Mouse (Mus musculus) stomach, embryonic 16.5 days (tissue): ENCODE measurements at regions not wholly inside any gene's neighbourhood (a gene's known extent, or its start where the extent isn't known, plus 50 kb on each side); places are given as distances from the start of the nearest gene placed in this dataset.
"Not testable (repeated sequence)": the region's sequence is repeated elsewhere in the genome, so short reads cannot be mapped to it uniquely, and the experiment has no call there.

ENCODE experiments used
- ATAC-seq: fragments of 200-750 bp; cut with Nextera tagmentation; 2 replicates; pipeline ENCODE4 v1.8.0; 2017; ENCODE audit warnings: moderate number of reproducible peaks, moderate TSS enrichment; ENCODE audit not compliant: insufficient read depth, low FRiP score
- H3K27ac ChIP-seq: fragments of 300-500 bp; sonication (generic); 2 replicates; pipeline ENCODE4 v1.5.1; 2014; ENCODE audit warnings: low read length
- H3K27me3 ChIP-seq: fragments of 300-500 bp; sonication (generic); 2 replicates; pipeline ENCODE4 v1.6.1; 2014; ENCODE audit warnings: low read length, control low read depth, mixed read lengths; ENCODE audit not compliant: control insufficient read depth, insufficient read depth
- H3K36me3 ChIP-seq: fragments of 300-500 bp; sonication (generic); 2 replicates; pipeline ENCODE4 v1.6.1; 2014; ENCODE audit warnings: low read length; ENCODE audit not compliant: control insufficient read depth, insufficient read depth
- H3K4me1 ChIP-seq: fragments of 300-500 bp; sonication (generic); 2 replicates; pipeline ENCODE4 v1.6.1; 2014; ENCODE audit warnings: low read length, control low read depth, mixed read lengths; ENCODE audit not compliant: control insufficient read depth, insufficient read depth
- H3K4me2 ChIP-seq: fragments of 300-500 bp; sonication (generic); 2 replicates; pipeline ENCODE4 v1.6.1; 2014; ENCODE audit warnings: low read depth, low read length, mixed read lengths
- H3K4me3 ChIP-seq: fragments of 300-500 bp; sonication (generic); replicated peaks from 2 replicates; pipeline ENCODE4 v1.5.1; 2014; ENCODE audit warnings: mild to moderate bottlenecking, low read length
- H3K9ac ChIP-seq: fragments of 300-500 bp; sonication (generic); 2 replicates; pipeline ENCODE4 v1.6.1; 2014; ENCODE audit warnings: low read length
- H3K9me3 ChIP-seq: fragments of 300-500 bp; sonication (generic); replicated peaks from 2 replicates; pipeline ENCODE4 v1.6.1; 2016; ENCODE audit warnings: low read length, control low read depth; ENCODE audit not compliant: control insufficient read depth
- WGBS: fragments of 180-500 bp; shearing (Covaris S2); extraction: QIAGEN DNeasy Blood & Tissue Kit; methylation state at CpG from one replicate; pipeline ENCODE4 v1.1.7; 2014; 5-methylcytosine and 5-hydroxymethylcytosine counted together

DNA sequence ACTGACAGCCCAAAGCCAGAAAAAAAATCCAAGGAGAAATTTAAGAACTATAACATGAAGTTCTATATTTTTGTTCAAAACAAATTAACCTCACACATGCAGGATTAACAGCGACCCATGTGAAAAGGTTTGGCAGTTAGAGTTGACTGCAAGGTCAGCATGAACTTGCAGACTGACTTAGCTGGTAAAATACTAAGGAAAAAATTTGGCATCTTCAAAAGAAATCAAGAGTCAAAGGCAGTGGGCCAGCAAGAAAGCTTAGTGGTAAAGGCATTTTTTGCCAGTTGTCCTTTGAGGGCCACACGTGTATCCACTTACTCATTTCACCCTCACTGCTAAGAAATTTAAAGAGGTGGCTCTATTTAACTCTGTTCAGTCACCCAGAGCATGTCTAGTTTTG is 440.2 kb upstream of the Hsf2 start:
- Histone ChIP-seq H3K9me3 (no peaks in the 10 kb centered on the region), H3K4me1 (no peaks in the 10 kb centered on the region), H3K9ac (no peak overlapping the region), H3K4me2 (no peak overlapping the region), H3K36me3 (no peaks in the 10 kb centered on the region), H3K27me3 (no peaks in the 10 kb centered on the region), H3K27ac (no peak overlapping the region), H3K4me3 (no peak overlapping the region)
- ATAC-seq, result no peak
- 75% methylated on average over 2 of the region's 2 CpGs for WGBS

DNA sequence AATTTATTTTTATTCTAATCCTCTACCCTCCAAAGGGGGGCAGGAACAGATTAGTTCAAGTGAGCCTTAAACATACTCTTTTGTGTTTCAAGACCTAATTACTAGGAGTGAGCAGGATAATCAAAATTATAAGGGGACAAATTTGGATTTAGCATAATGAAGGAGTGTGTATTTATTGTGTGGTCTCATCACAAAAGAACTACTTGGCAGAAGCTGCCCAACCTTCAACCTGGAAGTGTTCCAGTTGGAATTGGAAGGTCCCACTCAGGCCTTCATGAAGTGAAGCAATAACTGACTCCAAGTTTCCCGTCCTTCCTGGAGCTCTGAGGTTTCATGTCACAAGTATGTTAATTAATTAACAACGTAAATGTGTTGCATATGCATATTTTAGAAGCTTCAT is 439.3 kb upstream of the Hsf2 start:
- no peaks in the 10 kb centered on the region for H3K27me3 ChIP-seq
- 48% methylated on average over 2 of the region's 2 CpGs for WGBS
- no peaks in the 10 kb centered on the region for H3K9me3 ChIP-seq
- H3K4me2 ChIP-seq, result no peak overlapping the region
- no peaks in the 10 kb centered on the region for H3K4me1 ChIP-seq
- no peaks in the 10 kb centered on the region for H3K36me3 ChIP-seq
- ATAC-seq, result no peak
- no peak overlapping the region for H3K4me3 ChIP-seq
- no peak overlapping the region for H3K9ac ChIP-seq
- H3K27ac ChIP-seq, result no peak overlapping the region

GRCm38 (mm10) chr10:57047719-57048118 is 438.5 kb upstream of the Hsf2 start:
- Histone ChIP-seq H3K4me1 (no peaks in the 10 kb centered on the region), H3K36me3 (no peaks in the 10 kb centered on the region), H3K4me2 (no peak overlapping the region), H3K27ac (no peak overlapping the region), H3K9ac (no peak overlapping the region), H3K27me3 (no peaks in the 10 kb centered on the region), H3K4me3 (no peak overlapping the region), H3K9me3 (no peaks in the 10 kb centered on the region)
- ATAC-seq, result no peak

DNA sequence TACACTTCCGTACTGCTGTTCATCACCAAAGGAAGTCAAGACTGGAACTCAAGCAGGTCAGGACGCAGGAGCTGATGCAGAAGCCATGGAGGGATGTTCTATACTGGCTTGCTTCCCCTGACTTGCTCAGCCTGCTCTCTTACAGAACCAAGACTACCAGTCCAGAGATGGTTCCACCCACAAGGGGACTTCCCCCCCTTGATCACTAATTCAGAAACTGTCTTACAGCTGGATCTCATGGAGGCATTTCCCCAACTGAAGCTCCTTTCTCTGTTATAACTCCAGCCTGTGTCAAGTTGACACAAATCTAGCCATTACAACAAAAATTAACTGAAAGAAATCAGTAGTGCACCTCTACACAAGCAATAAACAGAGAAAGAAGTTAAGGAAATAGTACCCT is 432.8 kb upstream of the Hsf2 start:
- H3K27me3 ChIP-seq, H3K36me3 ChIP-seq, H3K4me3 ChIP-seq, H3K9ac ChIP-seq, H3K4me1 ChIP-seq, H3K4me2 ChIP-seq, H3K27ac ChIP-seq, ATAC-seq, H3K9me3 ChIP-seq: not testable (repeated sequence)
- WGBS, result 90% methylated on average over 2 of the region's 2 CpGs

DNA sequence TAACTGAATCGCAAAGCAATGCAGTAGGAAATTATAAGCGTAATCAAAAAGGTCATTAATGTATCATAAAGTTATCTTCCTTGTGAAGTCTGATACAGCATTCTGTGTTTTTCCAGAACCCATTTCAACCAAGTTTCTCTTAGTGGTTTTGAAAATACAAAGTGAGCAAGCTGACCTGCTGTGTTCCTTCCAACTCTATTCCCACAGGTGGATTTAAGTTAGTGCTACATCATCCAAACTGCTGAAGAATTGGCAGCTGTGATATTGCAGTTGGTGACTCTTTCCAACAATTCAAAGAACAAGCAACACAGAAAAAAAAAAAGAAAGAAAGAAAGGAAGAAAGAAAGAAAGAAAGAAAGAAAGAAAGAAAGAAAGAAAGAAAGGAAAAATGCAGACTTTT is 396.1 kb upstream of the Hsf2 start:
- 88% methylated on average over 2 of the region's 2 CpGs for WGBS
- H3K4me1 ChIP-seq, result no peaks in the 10 kb centered on the region
- no peaks in the 10 kb centered on the region for H3K27me3 ChIP-seq
- H3K27ac ChIP-seq, result no peak overlapping the region
- H3K9ac ChIP-seq, result no peak overlapping the region
- H3K4me2 ChIP-seq, result no peak overlapping the region
- H3K36me3 ChIP-seq, result no peaks in the 10 kb centered on the region
- no peak overlapping the region for H3K4me3 ChIP-seq
- ATAC-seq, result no peak
- H3K9me3 ChIP-seq, result no peaks in the 10 kb centered on the region

GRCm38 (mm10) chr10:57095920-57096319 is 390.3 kb upstream of the Hsf2 start:
- H3K27ac ChIP-seq, result no peak overlapping the region
- no peak for ATAC-seq
- no peak overlapping the region for H3K9ac ChIP-seq
- H3K9me3 ChIP-seq, result no peaks in the 10 kb centered on the region
- 71% methylated on average over 3 of the region's 3 CpGs for WGBS
- no peaks in the 10 kb centered on the region for H3K27me3 ChIP-seq
- H3K4me2 ChIP-seq, result no peak overlapping the region
- no peak overlapping the region for H3K4me3 ChIP-seq
- H3K36me3 ChIP-seq, result no peaks in the 10 kb centered on the region
- no peaks in the 10 kb centered on the region for H3K4me1 ChIP-seq

- H3K27me3 ChIP-seq, result no peaks in the 10 kb centered on the region
- no peak overlapping the region for H3K27ac ChIP-seq
- no peaks in the 10 kb centered on the region for H3K36me3 ChIP-seq
- no peak overlapping the region for H3K9ac ChIP-seq
- no peak overlapping the region for H3K4me3 ChIP-seq
- H3K4me1 ChIP-seq, result no peaks in the 10 kb centered on the region
- no peak overlapping the region for H3K4me2 ChIP-seq
- WGBS, result 74% methylated on average over 2 of the region's 2 CpGs
- ATAC-seq, result no peak
- H3K9me3 ChIP-seq, result no peaks in the 10 kb centered on the region
Observed at GRCm38 (mm10) chr10:57113359-57113758, 372.8 kb upstream of the Hsf2 start.

DNA sequence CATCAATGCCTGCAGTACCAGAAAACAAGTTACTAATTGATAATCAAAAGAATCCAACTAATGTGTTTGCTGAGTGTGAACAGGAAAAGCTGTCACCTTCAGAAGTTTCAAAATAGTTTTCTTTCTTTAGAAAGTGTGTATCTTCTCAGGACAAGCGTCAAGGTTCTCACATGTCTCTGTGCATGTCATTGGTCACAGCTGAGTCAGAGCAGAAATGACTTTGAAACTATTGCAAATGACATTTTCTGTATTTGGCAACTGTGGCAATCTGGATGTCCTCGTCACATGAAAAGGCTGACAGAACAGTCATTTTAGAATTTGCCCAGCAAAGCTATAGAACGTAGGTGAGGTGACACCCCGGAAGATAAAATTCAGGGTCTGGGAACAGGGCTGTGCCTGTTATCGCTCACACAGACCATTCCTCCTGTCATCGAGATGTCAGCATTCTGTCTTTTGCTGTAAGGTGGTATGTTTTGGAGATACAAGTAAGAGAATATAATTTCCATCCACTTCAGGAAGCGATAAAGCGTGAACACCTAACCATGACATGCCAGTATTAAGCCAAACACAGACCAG is 371.4 kb upstream of the Hsf2 start:
- Histone ChIP-seq H3K27me3 (no peaks in the 10 kb centered on the region), H3K4me2 (no peak overlapping the region), H3K36me3 (no peaks in the 10 kb centered on the region), H3K4me3 (no peak overlapping the region), H3K9me3 (no peaks in the 10 kb centered on the region), H3K27ac (no peak overlapping the region), H3K9ac (no peak overlapping the region), H3K4me1 (no peaks in the 10 kb centered on the region)
- 83% methylated on average over 8 of the region's 8 CpGs for WGBS
- no peak for ATAC-seq

DNA sequence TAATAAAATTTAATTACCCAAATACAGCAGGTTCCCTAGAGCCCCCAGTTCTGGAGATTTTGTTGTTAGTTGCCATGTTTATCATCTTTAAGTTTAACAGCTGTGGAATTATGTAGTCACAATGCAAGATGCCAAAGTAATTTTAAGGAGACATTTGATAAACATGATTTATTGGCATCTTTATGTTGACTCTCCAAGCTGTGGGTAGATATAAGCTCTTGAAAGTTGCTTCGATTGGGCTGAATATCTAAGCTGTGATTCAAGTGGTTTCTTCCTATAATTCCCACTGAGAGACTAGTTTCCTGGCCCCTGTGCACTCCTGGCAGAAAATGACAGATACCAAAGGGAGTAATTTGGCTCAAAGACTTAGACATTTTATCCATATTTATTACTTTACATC is 364.7 kb upstream of the Hsf2 start:
- 58% methylated on average over 1 of the region's 1 CpGs for WGBS
- no peaks in the 10 kb centered on the region for H3K4me1 ChIP-seq
- H3K9ac ChIP-seq, result no peak overlapping the region
- H3K36me3 ChIP-seq, result no peaks in the 10 kb centered on the region
- ATAC-seq, result no peak
- no peak overlapping the region for H3K27ac ChIP-seq
- no peaks in the 10 kb centered on the region for H3K9me3 ChIP-seq
- H3K4me2 ChIP-seq, result no peak overlapping the region
- no peaks in the 10 kb centered on the region for H3K27me3 ChIP-seq
- H3K4me3 ChIP-seq, result no peak overlapping the region

DNA sequence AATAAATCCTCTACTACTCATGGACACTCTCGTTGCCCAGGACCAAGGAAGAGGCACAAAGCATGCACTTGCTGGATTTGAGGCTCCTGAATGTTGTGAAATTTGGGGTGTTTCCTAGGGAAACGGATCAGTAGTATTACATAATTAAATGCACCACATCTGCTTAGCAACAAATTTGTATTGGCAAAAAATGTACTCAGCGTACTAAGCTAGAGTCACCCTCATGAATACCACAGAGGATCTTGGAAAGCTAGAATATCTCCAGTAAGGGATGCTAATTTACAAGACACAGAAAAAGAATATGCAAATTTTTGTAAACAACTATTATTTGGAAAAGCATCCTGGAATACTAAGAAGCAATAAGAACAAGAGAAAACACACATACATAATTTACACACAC is 359.0 kb upstream of the Hsf2 start:
- ATAC-seq, result no peak
- no peak overlapping the region for H3K4me2 ChIP-seq

More for the DNA sequence above, 359.0 kb upstream of the Hsf2 start:
- no peaks in the 10 kb centered on the region for H3K9me3 ChIP-seq
- H3K4me3 ChIP-seq, result no peak overlapping the region
- H3K27ac ChIP-seq, result no peak overlapping the region
- WGBS, result 79% methylated on average over 3 of the region's 3 CpGs
- no peak overlapping the region for H3K9ac ChIP-seq
- no peaks in the 10 kb centered on the region for H3K4me1 ChIP-seq
- no peaks in the 10 kb centered on the region for H3K36me3 ChIP-seq
- H3K27me3 ChIP-seq, result no peaks in the 10 kb centered on the region
